Mouse (Mus musculus) adrenal gland, adult 2 months (tissue): Measurements from ENCODE around the gene Actg1. TPM values are rescaled to one million over a fixed set of nuclear protein-coding genes. Genes with fewer than 3 reads are reported as not detected.
A peak's percentile ranks its signal among the peaks of the same experiment; 100 is the strongest.

Source experiments
- DNase-seq: peaks from one replicate; pipeline ENCODE4 v3.0.0; 2021
- polyA plus RNA-seq: library from polyadenylated mRNA; depleted of rRNA; stranded (reverse); fragments of >200 nt; gene quantifications from 2 replicates; pipeline ENCODE4 v1.2.3, GENCODE M21; 2012
- total RNA-seq, 2 experiments: library from RNA; stranded (reverse); gene quantifications; 2 replicates each; pipeline ENCODE4 v1.2.3; 2021

Gene Actg1
- total and polyA plus RNA-seq, 3 experiments: 632 to 1,618 (median 913) TPM

DNA sequence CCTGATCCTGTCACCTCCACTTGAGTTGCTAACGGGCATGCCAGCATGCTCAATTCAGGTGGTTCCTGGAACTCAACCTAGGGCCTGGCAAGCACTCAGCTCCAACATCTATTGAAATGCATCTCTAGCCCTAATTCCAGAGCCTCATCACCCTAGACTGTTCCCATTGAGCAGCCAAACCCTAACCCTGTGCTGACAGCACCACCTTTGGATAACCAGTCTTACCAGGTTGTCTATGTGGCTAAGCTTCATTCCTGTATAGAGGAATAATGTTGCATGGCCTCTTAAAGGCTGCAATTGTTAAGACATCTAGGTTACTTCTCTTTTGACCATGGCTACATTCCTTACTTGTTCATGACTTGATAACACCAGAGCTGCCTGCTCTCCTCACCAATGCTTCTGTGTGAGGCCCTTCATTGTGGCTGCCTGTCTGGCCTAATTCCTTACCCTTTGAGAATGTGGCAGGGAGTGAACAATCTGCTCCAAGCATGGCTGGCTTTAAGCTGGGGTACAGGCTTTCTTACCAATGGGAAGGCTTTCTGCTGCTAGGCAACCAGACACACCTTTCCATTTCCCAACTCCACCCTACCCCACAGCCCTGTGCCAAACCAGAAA, 3.2 kb downstream of the Actg1 start:
- DNase-seq: no peak

DNA sequence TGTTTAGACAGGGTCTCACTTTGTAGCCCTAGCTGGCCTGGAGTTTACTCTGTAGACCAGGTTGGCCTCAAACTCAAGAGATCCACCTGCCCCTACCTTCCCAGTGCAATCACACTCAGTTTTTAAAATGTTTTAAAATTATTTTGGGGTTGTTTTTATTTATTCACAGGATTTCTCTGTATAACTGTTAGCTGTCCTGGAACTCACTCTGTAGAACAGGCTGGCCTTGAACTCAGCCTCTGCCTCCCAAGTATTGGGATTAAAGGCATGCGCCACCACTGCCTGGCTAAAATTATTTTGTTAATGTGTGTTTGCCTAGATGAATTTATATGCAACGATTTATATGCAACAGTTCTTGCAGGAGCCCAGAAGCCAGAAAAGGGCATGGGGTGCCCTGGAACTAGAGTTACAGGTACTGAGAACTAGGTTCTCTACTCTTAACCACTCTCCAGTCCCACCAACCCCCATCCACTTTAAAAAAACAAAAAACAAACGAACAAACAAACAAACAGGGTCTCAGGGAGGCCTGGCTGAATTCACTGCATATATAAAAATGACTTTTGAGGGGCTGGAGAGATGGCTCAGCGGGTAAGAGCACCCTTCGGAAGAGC, 3.9 kb downstream of the Actg1 start:
- DNase-seq: no peak

DNA sequence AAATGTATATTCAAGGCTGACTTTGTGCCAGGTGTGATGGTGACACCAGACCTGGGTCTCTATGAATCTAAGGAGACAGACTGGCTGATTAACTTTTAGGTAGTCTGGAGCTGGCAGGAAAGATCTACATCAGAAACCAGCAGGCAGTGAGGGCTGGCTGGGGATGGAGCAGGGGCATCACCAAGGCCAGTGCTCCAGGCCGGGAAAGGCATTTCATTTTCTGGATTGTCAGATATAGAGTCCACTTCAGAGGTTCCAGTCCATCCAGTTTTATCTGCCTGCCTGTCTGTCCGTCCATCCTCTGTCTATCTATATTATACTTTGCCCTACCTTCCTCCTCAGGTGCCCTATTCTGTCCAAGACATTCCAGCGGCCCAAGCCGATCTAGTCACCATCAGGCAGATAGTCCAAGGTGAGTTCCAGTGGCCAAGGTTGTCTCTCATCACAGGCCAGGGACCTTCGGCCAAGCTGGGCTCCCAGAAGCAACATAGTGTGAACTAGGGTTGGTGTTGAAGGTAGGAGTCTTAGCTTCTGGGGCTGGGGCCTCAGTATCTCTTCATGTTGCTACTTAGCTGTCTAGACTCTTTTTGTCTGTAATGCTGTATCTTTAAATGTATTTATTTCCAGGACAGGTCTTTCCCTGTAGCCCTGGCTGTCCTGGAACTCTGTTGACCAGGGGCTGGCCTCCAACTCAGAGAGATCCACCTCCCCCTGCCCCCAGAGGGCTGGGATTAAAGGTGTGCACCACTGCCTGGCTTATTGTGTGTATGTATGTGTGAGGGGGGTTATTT, 4.6 kb downstream of the Actg1 start:
- no peak for DNase-seq

DNA sequence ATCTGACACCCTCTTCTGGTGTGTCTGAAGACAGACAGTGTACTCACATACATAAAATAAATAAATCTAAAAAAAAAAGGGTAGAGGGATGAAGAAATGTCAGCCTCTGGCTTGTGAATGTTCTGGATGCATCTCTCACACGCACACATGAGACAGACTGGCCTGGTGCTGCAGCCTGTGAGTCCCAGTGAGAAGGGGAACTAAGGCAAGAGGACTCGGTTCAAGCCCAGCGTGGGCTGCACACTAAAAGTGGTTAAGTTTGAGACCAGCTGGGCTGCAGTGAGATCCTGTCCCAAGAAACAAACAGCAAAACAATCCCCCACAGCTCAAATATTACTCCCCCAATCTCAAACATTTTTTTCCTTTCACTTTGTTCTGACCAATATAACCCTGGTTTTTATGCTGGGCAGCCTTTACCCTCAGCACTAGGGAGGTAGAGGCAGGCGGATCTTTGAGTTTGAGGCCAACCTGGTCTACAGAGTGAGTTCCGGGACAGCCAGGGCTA, 5.6 kb downstream of the Actg1 start:
- no peak for DNase-seq

DNA sequence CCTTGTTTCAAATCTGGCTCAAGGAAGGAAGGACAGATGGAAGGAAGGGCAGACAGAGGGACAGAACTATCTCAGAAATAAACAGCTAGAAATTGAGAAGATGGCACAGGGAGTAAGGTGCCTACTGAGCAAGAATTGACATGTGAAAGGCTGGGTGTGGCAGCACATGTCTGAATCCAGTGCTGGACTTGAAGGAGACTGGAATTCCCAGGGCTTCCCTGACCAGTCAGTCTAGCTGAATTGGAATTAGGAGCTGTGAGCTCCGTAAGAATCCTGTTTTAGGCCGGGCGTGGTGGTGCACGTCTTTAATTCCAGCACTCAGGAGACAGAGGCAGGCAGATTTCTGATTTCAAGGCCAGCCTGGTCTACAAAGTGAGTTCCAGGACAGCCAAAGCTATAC, 6.7 kb downstream of the Actg1 start:
- no peak for DNase-seq

DNA sequence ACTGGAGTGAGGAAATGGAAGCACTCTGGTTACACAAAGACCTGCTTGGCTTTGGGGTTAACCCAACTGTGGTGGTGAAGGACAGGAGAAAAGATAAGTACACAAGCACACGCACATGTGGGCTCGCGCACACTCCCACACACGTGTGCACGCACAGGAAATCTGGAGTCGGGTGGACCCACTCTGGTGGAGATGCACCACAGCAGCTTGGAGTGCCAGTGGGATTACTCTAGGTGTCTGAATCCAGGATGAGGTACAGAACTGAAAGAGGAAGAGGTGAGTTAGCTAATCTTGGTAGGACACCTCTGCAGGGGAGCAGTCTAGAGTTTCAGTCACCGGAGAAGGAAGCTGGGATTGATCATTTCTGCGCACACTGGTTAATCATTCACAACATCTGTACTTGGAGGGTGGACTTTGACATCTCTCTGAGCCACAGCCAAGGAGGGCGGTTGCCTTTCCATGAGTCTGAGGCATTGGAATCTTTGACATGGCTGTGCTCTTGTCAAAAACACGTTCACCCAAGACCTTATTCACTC, 8.3 kb downstream of the Actg1 start:
- no peak for DNase-seq

DNA sequence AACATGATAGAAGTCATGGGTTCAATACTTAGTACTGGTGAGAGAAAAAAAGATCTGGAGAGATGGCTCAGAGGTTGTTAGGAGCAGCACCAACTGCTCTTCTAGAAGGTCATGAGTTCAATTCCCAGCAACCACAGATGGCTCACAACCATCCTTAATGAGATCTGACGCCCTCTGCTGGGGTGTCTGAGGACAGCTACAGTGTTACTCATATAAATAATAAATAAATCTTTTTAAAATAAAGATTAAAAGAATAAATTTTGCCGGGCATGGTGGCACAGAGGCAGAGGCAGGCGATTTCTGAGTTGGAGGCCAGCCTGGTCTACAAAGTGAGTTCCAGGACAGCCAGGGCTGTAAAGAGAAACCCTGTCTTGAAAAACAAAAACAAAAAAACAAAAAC, 9.6 kb downstream of the Actg1 start:
- no peak for DNase-seq

DNA sequence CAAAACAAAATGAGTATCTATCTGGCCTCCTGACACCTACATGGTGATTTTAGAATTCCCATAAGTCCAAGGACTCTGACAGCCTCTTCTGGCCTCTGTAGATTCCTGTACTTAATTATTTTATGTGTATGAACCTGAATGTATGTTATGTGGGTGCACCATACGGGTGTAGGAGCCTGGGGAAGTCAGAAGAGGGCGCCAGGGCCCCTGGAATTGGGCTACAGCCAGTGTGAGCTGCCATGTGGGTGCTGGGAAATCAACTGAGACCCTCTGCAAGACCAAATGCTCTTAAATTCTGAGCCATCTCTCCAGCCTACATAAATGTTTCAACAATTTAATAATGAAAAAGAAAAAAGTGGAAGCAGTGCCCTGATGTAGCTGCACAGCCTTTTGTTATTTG, 10.9 kb downstream of the Actg1 start:
- DNase-seq: no peak

DNA sequence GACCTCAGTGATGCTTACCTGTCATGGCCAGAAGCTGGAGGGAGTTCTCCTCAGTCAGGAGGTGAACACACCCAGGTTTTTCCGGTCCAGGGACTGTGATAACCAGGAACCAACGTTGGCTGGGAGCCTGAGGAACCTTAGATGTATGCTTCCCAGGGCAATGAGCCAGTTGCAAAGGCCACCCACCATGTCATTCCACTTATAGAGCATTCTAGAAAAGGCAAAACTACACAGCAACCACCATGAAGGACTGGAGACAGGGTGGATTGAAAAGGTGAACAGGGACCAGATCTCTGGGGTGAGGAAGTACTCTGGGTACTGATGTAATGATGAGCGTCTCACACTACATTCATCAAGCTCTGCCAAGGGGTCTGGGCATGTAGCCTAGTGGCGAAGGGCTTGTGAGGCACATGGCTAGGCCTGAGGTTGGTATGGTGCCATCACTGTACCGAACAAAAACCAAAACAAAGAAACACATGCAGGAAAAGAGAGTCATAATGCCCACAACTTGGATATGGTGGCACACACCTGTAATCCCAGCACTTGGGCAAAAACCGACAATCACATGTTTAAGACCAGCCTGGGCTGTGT, 12.8 kb downstream of the Actg1 start:
- DNase-seq: no peak

DNA sequence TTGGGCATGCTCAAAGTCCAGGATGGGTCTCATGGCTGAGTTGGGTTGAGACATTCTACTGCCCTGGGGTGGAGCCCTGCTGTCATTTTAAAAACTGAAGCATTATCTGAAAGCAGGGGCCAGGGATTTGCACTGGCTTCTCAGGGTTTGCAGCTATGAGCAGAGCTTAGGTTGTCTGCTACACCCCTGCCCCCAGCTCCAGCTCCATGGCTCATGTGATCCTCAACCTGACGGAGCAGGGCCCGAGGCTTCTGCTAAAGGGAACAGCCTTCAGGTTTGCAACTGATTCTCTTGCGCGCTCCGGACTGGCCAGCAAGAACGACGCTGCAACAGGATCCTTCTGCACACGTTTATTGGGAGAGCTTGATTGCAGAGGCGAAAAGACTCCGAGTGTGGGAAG, 28.2 kb downstream of the Actg1 start:
- DNase-seq: no peak

DNA sequence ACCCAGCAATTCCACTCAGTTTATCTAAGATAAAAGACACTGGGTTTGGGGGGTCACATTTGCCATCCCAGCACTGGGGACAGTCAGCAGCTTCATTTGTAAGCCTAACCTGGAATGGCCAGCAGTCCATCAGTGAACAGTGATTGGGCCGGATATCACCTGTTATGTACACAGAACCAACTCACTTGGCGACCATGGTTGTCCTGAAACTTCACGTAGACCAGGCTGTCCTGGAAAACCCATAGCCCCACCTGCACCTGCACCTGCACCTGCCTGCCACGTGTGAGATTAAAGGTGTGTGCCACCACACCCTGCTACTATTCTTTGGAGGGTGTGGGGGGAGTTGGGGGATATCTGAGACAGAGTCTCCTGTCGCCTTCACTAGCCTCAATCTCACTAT, 29.0 kb downstream of the Actg1 start:
- no peak for DNase-seq

DNA sequence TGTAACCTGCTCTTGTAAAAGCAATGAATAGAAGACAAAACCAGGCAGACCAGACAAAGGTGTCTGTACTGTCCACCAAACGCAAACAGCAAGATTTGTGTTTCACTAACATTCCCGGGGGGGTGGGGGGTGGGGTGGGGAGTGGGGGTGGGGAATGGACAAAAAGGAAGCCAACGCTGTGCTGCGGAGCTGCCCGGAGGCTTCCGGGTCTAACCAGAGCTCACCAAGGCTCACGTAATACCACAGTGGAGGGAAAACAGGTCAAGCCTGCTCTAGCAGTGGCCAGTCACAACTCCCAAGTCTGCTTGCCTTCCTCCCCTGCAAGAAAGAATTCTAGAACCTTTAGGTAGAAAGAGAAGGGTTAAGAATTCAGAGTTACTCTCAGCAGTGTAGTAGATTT, 30.9 kb downstream of the Actg1 start:
- DNase-seq: no peak

DNA sequence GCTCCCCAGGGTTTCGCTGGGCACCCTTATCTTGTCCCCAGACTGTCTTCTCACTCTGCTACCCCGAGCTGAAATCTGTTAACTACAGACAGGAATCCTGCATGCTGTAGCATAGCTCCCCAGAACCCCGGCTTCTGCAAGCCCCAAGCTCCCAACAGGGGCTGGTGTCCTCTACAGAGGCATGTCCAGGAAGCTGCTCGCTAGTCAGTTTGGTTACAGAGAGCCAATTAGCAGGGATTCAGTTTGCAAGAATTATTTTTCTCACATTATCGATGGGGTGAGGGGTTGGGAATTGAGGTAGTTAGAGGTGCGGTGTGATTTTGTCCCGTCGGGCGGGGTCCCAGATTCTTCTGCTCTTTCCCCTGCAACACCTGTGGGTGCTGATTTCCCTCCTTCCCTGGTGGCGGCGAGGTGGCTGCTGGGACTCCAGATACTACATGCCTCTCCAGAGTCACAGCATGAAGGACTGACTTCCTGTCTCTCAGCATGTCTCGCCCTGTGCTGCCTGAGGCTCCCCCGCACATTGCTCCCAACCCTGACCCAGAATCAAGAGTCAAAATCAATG, 31.6 kb downstream of the Actg1 start:
- peak; percentile 28 for DNase-seq

DNA sequence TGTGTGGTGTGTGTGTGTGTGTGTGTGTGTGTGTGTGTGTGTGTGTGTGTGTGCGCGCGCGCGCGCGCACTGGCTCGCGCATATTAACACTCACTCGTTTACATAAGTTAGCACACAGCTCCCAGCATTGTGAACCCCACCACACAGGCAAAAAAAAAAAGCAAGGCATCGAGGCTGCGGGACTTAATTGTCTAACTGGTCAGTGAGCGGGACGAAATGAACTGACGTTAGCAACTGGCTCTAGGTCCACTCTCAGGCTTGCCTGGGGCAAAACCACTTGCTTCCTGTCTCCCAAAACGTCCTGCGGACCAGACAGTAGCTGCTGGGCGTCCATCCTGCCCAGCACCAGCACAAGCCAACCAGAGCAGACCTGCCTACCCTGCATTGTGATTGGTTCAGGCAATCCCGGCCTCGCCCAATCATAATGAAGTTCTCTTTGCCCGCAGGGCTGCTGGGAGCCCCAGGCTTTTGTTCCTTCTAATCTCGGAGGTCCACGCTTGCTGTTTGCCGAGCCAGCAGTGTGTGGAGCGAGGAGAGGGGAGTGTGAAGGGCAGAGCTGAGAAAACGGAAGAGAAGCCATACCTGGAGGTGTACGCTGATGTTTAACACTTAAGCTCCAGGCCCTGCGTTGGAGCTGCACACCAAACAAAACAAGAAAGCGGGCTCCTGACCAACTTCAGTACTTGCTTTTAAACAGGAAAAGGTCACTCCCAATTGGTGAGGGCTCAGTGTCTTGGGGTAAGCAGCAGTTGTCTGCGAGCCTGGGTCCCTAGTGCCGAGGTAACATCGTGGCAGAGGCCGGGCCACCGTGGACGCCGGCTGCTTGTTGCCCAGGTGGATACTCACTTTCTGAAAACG, 32.3 kb downstream of the Actg1 start:
- DNase-seq: peak; percentile 96

DNA sequence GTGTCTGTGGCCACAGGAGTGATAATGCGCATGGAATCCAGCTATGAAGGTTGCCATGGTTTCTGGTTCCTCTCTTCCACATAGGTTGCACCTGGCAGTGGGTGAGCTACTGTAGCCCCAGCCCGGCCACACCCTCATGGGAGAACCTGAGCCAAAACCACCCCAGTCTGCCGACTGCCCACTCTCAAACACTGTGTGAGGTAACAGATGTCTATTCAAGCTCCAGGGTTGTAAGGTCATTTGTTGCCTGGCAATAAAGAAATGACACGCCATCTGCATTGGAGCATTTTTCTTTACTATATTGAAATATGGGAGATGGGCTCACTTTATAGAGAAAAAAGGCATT, 33.0 kb downstream of the Actg1 start:
- no peak for DNase-seq

DNA sequence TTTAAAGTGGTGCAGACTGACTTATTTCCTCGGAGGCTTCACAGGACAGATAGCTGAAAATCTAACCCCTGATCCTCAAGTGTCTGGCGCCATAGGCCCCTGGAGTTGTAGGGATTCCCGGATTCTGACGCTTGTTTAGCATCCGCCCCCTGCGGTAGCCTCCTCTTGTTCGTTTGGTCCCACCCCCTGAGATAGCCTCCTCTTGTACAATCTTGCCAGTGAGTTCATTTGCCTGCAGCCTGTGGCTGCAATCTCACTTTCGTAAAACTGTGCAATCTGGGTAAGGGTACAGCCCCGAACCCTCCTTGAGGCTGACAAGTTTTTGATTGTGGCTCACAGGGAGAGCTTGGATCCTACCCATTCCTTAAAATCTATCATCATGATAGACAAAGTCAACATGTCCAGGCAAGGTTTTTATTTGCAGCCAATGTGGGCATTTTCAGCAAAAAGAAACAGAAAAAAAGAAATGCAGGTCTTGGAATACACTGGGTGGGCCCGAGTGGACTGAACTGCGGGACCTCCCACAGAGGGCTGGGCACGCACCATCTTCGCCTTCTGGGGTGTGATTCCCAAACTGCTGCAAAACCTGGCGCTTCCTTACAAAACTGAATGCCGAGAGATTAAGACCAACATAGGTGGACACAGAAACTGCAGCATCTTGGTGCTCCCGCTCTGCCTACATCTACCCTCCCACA, 33.5 kb downstream of the Actg1 start:
- DNase-seq: no peak

DNA sequence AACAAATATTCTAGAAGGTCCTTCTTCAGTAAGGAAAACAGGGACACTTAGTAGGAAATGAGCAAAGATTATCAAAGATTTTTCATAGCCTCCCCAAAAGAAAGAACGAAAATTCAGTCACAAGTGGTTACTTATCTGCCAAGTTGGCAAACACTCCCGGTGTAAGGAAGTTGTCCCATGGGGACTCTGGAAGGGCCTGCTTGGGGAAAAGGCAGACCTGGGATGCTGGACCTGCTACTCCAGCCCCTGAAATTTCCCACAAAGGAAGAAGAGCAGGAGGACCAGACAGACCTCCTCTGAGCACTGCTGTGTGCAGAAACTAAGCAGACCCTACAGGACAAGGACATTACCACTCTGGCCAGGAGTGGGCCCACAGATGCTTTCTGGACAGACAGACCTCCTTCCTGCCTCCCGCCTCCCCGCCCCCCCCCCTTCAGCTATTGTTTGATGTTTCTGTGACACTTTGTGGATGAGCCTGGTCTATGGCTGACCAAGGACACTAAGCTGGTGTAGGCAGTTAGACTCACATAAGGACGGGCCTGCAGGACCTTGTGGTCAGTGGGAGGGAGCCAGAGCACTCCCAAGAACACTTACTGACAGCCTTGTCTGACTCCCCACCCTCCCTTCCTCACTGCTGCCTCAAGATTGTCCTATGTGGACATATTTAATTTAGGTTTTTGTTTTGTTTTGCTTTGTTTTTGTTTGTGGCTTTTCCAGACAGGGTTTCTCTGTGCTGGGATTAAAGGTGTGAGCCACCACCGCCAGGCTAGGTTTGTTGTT, 34.2 kb downstream of the Actg1 start:
- no peak for DNase-seq

DNA sequence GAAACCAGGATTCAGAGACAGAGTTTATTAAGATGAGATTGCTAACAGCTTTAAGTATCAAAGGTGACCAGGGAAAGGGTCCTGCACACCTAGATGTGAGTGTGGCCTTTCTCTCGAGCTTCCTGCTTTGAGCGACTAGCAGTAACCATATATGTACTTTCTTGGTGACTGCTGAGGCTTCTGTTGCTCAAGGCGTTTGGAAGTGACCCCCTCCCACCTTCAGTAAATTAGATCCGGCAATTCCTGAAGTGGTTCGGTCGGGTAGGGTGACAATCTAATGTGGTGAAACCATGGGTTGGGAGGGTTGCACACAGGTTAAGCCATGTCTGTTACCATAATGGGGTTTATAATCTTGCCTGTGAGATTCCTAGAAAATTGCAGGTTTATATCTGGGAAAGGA, 36.3 kb downstream of the Actg1 start:
- DNase-seq: no peak

DNA sequence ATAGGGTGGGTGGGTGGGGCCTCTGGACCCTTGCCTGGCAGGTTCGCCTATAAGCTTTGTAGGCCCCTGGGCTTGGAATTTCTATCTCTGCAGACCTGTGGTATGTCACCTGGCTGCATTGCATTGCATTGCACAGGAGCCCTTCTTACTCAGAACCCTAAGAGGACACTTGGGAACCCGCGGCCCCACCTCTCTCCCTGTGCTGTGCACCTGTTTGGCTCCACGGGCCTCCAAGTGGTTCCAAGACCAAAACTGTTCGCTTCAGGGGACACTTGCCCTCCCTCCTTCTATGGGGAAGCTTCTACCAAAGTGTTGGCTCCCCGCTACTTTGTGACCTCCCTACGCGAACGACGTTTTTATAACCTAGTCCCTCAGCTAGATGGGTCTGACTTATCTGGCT, 36.8 kb downstream of the Actg1 start:
- DNase-seq: no peak

DNA sequence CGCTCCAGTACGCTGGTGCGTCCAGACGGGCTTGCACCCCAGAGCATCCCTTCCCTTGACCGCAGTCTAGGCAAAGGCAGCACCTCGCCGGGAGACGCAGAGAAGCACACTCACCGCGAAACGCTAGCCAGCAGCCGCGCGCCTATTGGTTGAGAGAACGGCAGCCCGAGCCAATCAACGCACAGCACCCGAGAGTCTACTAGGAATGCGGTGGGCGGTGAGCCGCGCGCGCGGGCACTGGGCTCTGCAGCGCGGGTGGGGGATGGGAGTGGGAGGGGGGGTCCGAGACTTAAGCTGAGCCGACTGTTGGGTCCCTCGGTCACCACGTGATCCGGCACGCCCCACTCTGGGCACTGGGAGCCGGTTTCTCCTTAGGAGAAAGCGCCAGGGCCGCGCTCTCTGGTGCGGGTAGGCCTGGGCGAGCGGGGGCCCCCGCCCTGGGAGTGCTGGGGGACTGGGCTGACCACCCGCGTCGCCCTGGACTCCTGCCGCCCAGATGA, 37.5 kb downstream of the Actg1 start:
- peak; percentile 93 for DNase-seq
